Mouse (Mus musculus): ENCODE data around the gene Cbarp. TPM values are rescaled to one million over a fixed set of nuclear protein-coding genes. Genes with fewer than 3 reads are reported as not detected.

Gene Cbarp
- total and polyA plus RNA-seq, 3 experiments = 0.19 to 2.4 (median 2.3) TPM

- no peak for DNase-seq (ENCODE audit: extremely low read depth)
- TF ChIP-seq TCF12 (IDR thresholded peaks at IDR 0.05; ENCODE audit: low read depth, low read length) = 0 out of 2 replicates have a peak, but pooled peaks have one; percentile 28
- no peak for TF ChIP-seq USF2 (conservative IDR thresholded peaks at IDR 0.05; ENCODE audit: low read depth, low read length)
- TF ChIP-seq MEF2A (IDR thresholded peaks at IDR 0.05; ENCODE audit: borderline replicate concordance, low read depth, low read length) = 0 out of 2 replicates have a peak, but pooled peaks have one; percentile 17
- no peak for TF ChIP-seq POLR2A (IDR thresholded peaks at IDR 0.05; ENCODE audit: low read depth, low read length)
- TF ChIP-seq CTCF (conservative IDR thresholded peaks at IDR 0.05 in 1 of 2, IDR thresholded peaks at IDR 0.05 in 1 of 2; ENCODE audit: low read depth in 2 of 2, low read length in 2 of 2) = peak in 1 of 2 experiments; percentile 23; a peak in 2 of 4 replicates
- peak; percentile 67; the same call in 1 of the 2 replicates for TF ChIP-seq UBTF (IDR thresholded peaks at IDR 0.05; ENCODE audit: low read depth, low read length)
- TF ChIP-seq POLR2AphosphoS2 (IDR thresholded peaks at IDR 0.05; ENCODE audit: low read depth, low read length) = no peak
- TF ChIP-seq ETS1 (conservative IDR thresholded peaks at IDR 0.05; ENCODE audit: low read depth, low read length) = no peak
- TF ChIP-seq NRF1 (IDR thresholded peaks at IDR 0.05; ENCODE audit: low read depth, low read length) = peak; percentile 69
- TF ChIP-seq MAZ (IDR thresholded peaks at IDR 0.05; ENCODE audit: low read depth, low read length) = no peak
- dilution Hi-C loops (cut with MboI; ENCODE audit: extremely low pct_ligation_motif_present, extremely low pct_unique_long_range_greater_than_20kb, low sequenced_read_pairs) (no loop called here), in situ Hi-C loops (cut with MboI; ENCODE audit: low pct_ligation_motif_present, low pct_unique_long_range_greater_than_20kb, low sequenced_read_pairs) (loop anchor here (5.0 kb wide), 2 partner anchors 68 to 168 kb away; partner anchors contain the start of genes Adamtsl5 and Ndufs7)
- peak within 1 kb of the TSS; percentile 37 for H3K9ac ChIP-seq (ENCODE audit: insufficient read depth, low read depth)
- H3K4me3 ChIP-seq (replicated peaks in 1 of 3; ENCODE audit: low read depth in 2 of 3, low read length in 2 of 3, poor library complexity in 1 of 3) = peak within 1 kb of the TSS; percentile 34 to 58 (median 41)
- H3K79me2 ChIP-seq (replicated peaks; ENCODE audit: control insufficient read depth, extremely low read depth, insufficient read depth, poor library complexity, severe bottlenecking) = no peaks in the 10 kb centered on the region
- H3K27ac ChIP-seq (ENCODE audit: insufficient read depth, low read depth) = peak within 1 kb of the TSS; percentile 31; the same call in 1 of the 2 replicates
- H3K36me3 ChIP-seq (replicated peaks in 1 of 2; ENCODE audit: control insufficient read depth in 1 of 2, insufficient read depth in 1 of 2, low read length in 1 of 2) = peaks cover 2 to 18% of the 10 kb centered on the region in 2 experiments
- peak within 1 kb of the TSS; percentile 72 for H3K4me2 ChIP-seq (ENCODE audit: insufficient read depth, low read depth, poor library complexity, severe bottlenecking)
- peaks cover 54% of the 10 kb centered on the region for H3K27me3 ChIP-seq (replicated peaks)
- no peaks in the 10 kb centered on the region for H3K9me3 ChIP-seq (replicated peaks; ENCODE audit: low read length)
- H3K4me1 ChIP-seq (ENCODE audit: control insufficient read depth in 1 of 2, insufficient read depth in 2 of 2) = peaks cover 24 to 48% of the 10 kb centered on the region in 2 experiments
Observed at GRCm38 (mm10) chr10:80179068-80180051, 38.7 kb upstream of the Cbarp start, which contains the start of gene Efna2. Gene Efna2, plus strand, starts transcription at chr10:80179482.

- Histone ChIP-seq H3K79me2 (replicated peaks; ENCODE audit: control insufficient read depth, extremely low read depth, insufficient read depth, poor library complexity, severe bottlenecking) (no peaks in the 10 kb centered on the region), H3K9me3 (replicated peaks; ENCODE audit: low read length) (no peaks in the 10 kb centered on the region), H3K4me3 (replicated peaks in 1 of 3; ENCODE audit: low read depth in 2 of 3, low read length in 2 of 3, poor library complexity in 1 of 3) (peak overlapping the region in 1 of 3 experiments; percentile 20), H3K27me3 (replicated peaks) (peaks cover 39% of the 10 kb centered on the region), H3K4me2 (ENCODE audit: insufficient read depth, low read depth, poor library complexity, severe bottlenecking) (peak overlapping the region; percentile 10), H3K4me1 (ENCODE audit: control insufficient read depth in 1 of 2, insufficient read depth in 2 of 2) (peaks cover 24 to 58% of the 10 kb centered on the region in 2 experiments), H3K9ac (ENCODE audit: insufficient read depth, low read depth) (no peak overlapping the region), H3K36me3 (replicated peaks in 1 of 2; ENCODE audit: control insufficient read depth in 1 of 2, insufficient read depth in 1 of 2, low read length in 1 of 2) (peaks cover 2 to 21% of the 10 kb centered on the region in 2 experiments), H3K27ac (ENCODE audit: insufficient read depth, low read depth) (peak overlapping the region; percentile 31)
- dilution Hi-C loops (cut with MboI; ENCODE audit: extremely low pct_ligation_motif_present, extremely low pct_unique_long_range_greater_than_20kb, low sequenced_read_pairs) (no loop called here), in situ Hi-C loops (cut with MboI; ENCODE audit: low pct_ligation_motif_present, low pct_unique_long_range_greater_than_20kb, low sequenced_read_pairs) (loop anchor here (5.0 kb wide), 2 partner anchors 70 to 170 kb away; partner anchors contain the start of genes Adamtsl5 and Ndufs7)
- peak; percentile 53 for DNase-seq (ENCODE audit: extremely low read depth)
- TF ChIP-seq ELF1 (IDR thresholded peaks at IDR 0.05; ENCODE audit: low read depth, low read length) (0 out of 2 replicates have a peak, but pooled peaks have one; percentile 10), ZMIZ1 (IDR thresholded peaks at IDR 0.05; ENCODE audit: low read depth, low read length) (0 out of 2 replicates have a peak, but pooled peaks have one; percentile 47), MAFK (IDR thresholded peaks at IDR 0.05; ENCODE audit: insufficient replicate concordance, low read length) (no peak), JUND (conservative IDR thresholded peaks at IDR 0.05; ENCODE audit: low read depth, low read length) (no peak), ZC3H11A (IDR thresholded peaks at IDR 0.05; ENCODE audit: low read depth, low read length) (no peak), ETS1 (conservative IDR thresholded peaks at IDR 0.05; ENCODE audit: low read depth, low read length) (no peak), TBP (conservative IDR thresholded peaks at IDR 0.05; ENCODE audit: low read depth, low read length) (0 out of 2 replicates have a peak, but pooled peaks have one; percentile 37), BHLHE40 (IDR thresholded peaks at IDR 0.05; ENCODE audit: low read depth, low read length) (0 out of 2 replicates have a peak, but pooled peaks have one; percentile 13), MXI1 (IDR thresholded peaks at IDR 0.05; ENCODE audit: low read depth, low read length) (0 out of 2 replicates have a peak, but pooled peaks have one; percentile 46), CHD1 (IDR thresholded peaks at IDR 0.05; ENCODE audit: low read depth, low read length) (no peak)
Observed at GRCm38 (mm10) chr10:80177441-80178279, 37.0 kb upstream of the Cbarp start.
